Mouse (Mus musculus) embryonic facial prominence, embryonic 14.5 days (tissue): ENCODE data around the gene Nab2. TPM values are rescaled to one million over a fixed set of nuclear protein-coding genes. Genes with fewer than 3 reads are reported as not detected.
A peak's percentile ranks its signal among the peaks of the same experiment; 100 is the strongest.
"Not testable (repeated sequence)": the region's sequence is repeated elsewhere in the genome, so short reads cannot be mapped to it uniquely, and the experiment has no call there.

Experiments
- ATAC-seq: fragments of 200-750 bp; cut with Nextera tagmentation; 2 replicates; pipeline ENCODE4 v1.8.0; 2017; ENCODE audit warnings: low read depth, moderate number of reproducible peaks, moderate TSS enrichment
- DNase-seq: peaks from one replicate; pipeline ENCODE4 v3.0.0-alpha.2; 2015; ENCODE audit warnings: low spot score
- H3K27ac ChIP-seq: fragments of 300-500 bp; sonication (generic); replicated peaks from 2 replicates; pipeline ENCODE4 v1.5.1; 2014; ENCODE audit warnings: low read depth, mild to moderate bottlenecking, low read length, moderate library complexity
- H3K27me3 ChIP-seq: fragments of 300-500 bp; sonication (generic); replicated peaks from 2 replicates; pipeline ENCODE4 v1.6.1; 2014; ENCODE audit warnings: low read length; ENCODE audit not compliant: control insufficient read depth, insufficient read depth
- H3K36me3 ChIP-seq: fragments of 300-500 bp; sonication (generic); 2 replicates; pipeline ENCODE4 v1.6.1; 2014; ENCODE audit warnings: low read length, mixed read lengths; ENCODE audit not compliant: control insufficient read depth, insufficient read depth
- H3K4me1 ChIP-seq: fragments of 300-500 bp; sonication (generic); 2 replicates; pipeline ENCODE4 v1.6.1; 2014; ENCODE audit warnings: antibody characterized with exemption, low read length; ENCODE audit not compliant: control insufficient read depth, insufficient read depth
- H3K4me2 ChIP-seq: fragments of 300-500 bp; sonication (generic); 2 replicates; pipeline ENCODE4 v1.6.1; 2014; ENCODE audit warnings: low read depth, mild to moderate bottlenecking, low read length, moderate library complexity, mixed read lengths
- H3K4me3 ChIP-seq: fragments of 300-500 bp; sonication (generic); 2 replicates; pipeline ENCODE4 v1.5.1; 2014; ENCODE audit warnings: low read depth, mild to moderate bottlenecking, low read length
- H3K9ac ChIP-seq: fragments of 300-500 bp; sonication (generic); 2 replicates; pipeline ENCODE4 v1.6.1; 2014; ENCODE audit warnings: low read depth, mild to moderate bottlenecking, low read length, moderate library complexity, mixed read lengths
- H3K9me3 ChIP-seq: fragments of 300-500 bp; sonication (generic); 2 replicates; pipeline ENCODE4 v1.6.1; 2016; ENCODE audit warnings: low read length; ENCODE audit not compliant: control insufficient read depth
- WGBS: fragments of 180-500 bp; shearing (Covaris S2); extraction: QIAGEN DNeasy Blood & Tissue Kit; methylation state at CpG from one replicate; pipeline ENCODE4 v1.1.7; 2014; 5-methylcytosine and 5-hydroxymethylcytosine counted together
- polyA plus RNA-seq: library from polyadenylated mRNA; unstranded; fragments of >200 nt; fragmentation: Nextera tagmentation; extraction: Ambion mirVana; gene quantifications from 2 replicates; pipeline ENCODE4 v1.2.1, GENCODE M21; 2014

Nab2 gene
- polyA plus RNA-seq, 1 experiment from 2014 or later = 16.1 TPM

GRCm38 (mm10) chr10:127661915-127662663 is 6.3 kb downstream of the Nab2 start:
- Histone ChIP-seq H3K4me1 (peaks cover 38% of the 10 kb centered on the region), H3K4me3 (peak overlapping the region; percentile 85), H3K36me3 (peaks cover 53% of the 10 kb centered on the region), H3K9me3 (no peaks in the 10 kb centered on the region), H3K27ac (peak overlapping the region; percentile 77), H3K27me3 (no peaks in the 10 kb centered on the region), H3K9ac (peak overlapping the region; percentile 59), H3K4me2 (peak overlapping the region; percentile 73)
- ATAC-seq (peak; percentile 7), DNase-seq (peak; percentile 86)
- 10% methylated on average over 16 of the region's 16 CpGs for WGBS

GRCm38 (mm10) chr10:127661291-127661914 is 7.0 kb downstream of the Nab2 start:
- H3K4me2 ChIP-seq = peak overlapping the region; percentile 73
- H3K27ac ChIP-seq = peak overlapping the region; percentile 77
- H3K9me3 ChIP-seq = no peaks in the 10 kb centered on the region
- no peaks in the 10 kb centered on the region for H3K27me3 ChIP-seq
- ATAC-seq = no peak
- 28% methylated on average over 14 of the region's 14 CpGs for WGBS
- H3K9ac ChIP-seq = peak overlapping the region; percentile 59
- H3K4me1 ChIP-seq = peaks cover 38% of the 10 kb centered on the region
- no peak for DNase-seq
- peak overlapping the region; percentile 85 for H3K4me3 ChIP-seq
- H3K36me3 ChIP-seq = peaks cover 56% of the 10 kb centered on the region

- Histone ChIP-seq H3K36me3 (peaks cover 68% of the 10 kb centered on the region), H3K9ac (no peak overlapping the region), H3K27ac (no peak overlapping the region), H3K4me1 (peaks cover 31% of the 10 kb centered on the region), H3K27me3 (no peaks in the 10 kb centered on the region), H3K4me2 (no peak overlapping the region), H3K4me3 (no peak overlapping the region), H3K9me3 (no peaks in the 10 kb centered on the region)
- DNase-seq (no peak), ATAC-seq (no peak)
- 44% methylated on average over 1 of the region's 1 CpGs for WGBS
These were observed 8.8 kb downstream of the Nab2 start for GRCm38 (mm10) chr10:127659551-127659950.

- no peak for DNase-seq
- H3K4me2 ChIP-seq = no peak overlapping the region
- H3K4me1 ChIP-seq = peaks cover 19% of the 10 kb centered on the region
- H3K4me3 ChIP-seq = no peak overlapping the region
- H3K9ac ChIP-seq = no peak overlapping the region
- peaks cover 62% of the 10 kb centered on the region for H3K36me3 ChIP-seq
- H3K27ac ChIP-seq = no peak overlapping the region
- H3K27me3 ChIP-seq = no peaks in the 10 kb centered on the region
- WGBS = 16% methylated on average over 6 of the region's 6 CpGs
- ATAC-seq = no peak
- H3K9me3 ChIP-seq = no peaks in the 10 kb centered on the region
These were observed 10.3 kb downstream of the Nab2 start for GRCm38 (mm10) chr10:127658076-127658475.

GRCm38 (mm10) chr10:127657617-127658016 is 10.8 kb downstream of the Nab2 start:
- ATAC-seq, H3K9ac ChIP-seq, H3K4me3 ChIP-seq, H3K9me3 ChIP-seq, H3K4me2 ChIP-seq, DNase-seq, H3K27me3 ChIP-seq, H3K27ac ChIP-seq: not testable (repeated sequence)
- Histone ChIP-seq H3K36me3 (peaks cover 58% of the 10 kb centered on the region), H3K4me1 (peaks cover 14% of the 10 kb centered on the region)
- WGBS = 60% methylated on average over 6 of the region's 6 CpGs

GRCm38 (mm10) chr10:127654970-127655579 is 13.3 kb downstream of the Nab2 start:
- Histone ChIP-seq H3K4me1 (no peaks in the 10 kb centered on the region), H3K4me2 (no peak overlapping the region), H3K9me3 (no peaks in the 10 kb centered on the region), H3K9ac (no peak overlapping the region), H3K4me3 (no peak overlapping the region), H3K27ac (no peak overlapping the region), H3K36me3 (peaks cover 60% of the 10 kb centered on the region), H3K27me3 (no peaks in the 10 kb centered on the region)
- WGBS = 59% methylated on average over 16 of the region's 16 CpGs
- no peak for ATAC-seq
- no peak for DNase-seq

- Histone ChIP-seq H3K36me3 (peaks cover 67% of the 10 kb centered on the region), H3K9ac (0 out of 2 replicates have a peak overlapping the region, but pooled peaks have one; percentile 32), H3K4me3 (no peak overlapping the region), H3K4me2 (peak overlapping the region; percentile 26), H3K4me1 (no peaks in the 10 kb centered on the region), H3K27me3 (no peaks in the 10 kb centered on the region), H3K27ac (no peak overlapping the region), H3K9me3 (no peaks in the 10 kb centered on the region)
- WGBS = 47% methylated on average over 21 of the region's 21 CpGs
- ATAC-seq (no peak), DNase-seq (no peak)
These were observed 15.3 kb downstream of the Nab2 start for GRCm38 (mm10) chr10:127652906-127653638.

GRCm38 (mm10) chr10:127645791-127646190 is 22.6 kb downstream of the Nab2 start:
- Histone ChIP-seq H3K4me3 (no peak overlapping the region), H3K27me3 (no peaks in the 10 kb centered on the region), H3K4me2 (no peak overlapping the region), H3K27ac (no peak overlapping the region), H3K9me3 (no peaks in the 10 kb centered on the region), H3K9ac (no peak overlapping the region), H3K4me1 (peaks cover 18% of the 10 kb centered on the region), H3K36me3 (peaks cover 16% of the 10 kb centered on the region)
- no peak for DNase-seq
- WGBS = 61% methylated on average over 2 of the region's 2 CpGs
- ATAC-seq = no peak
